Mouse (Mus musculus): Measurements from ENCODE around the gene Gm13697. TPM values are rescaled to one million over a fixed set of nuclear protein-coding genes. Genes with fewer than 3 reads are reported as not detected.

Gm13697 gene
- polyA plus RNA-seq, 1 experiment from 2014 or later: not detected

DNA sequence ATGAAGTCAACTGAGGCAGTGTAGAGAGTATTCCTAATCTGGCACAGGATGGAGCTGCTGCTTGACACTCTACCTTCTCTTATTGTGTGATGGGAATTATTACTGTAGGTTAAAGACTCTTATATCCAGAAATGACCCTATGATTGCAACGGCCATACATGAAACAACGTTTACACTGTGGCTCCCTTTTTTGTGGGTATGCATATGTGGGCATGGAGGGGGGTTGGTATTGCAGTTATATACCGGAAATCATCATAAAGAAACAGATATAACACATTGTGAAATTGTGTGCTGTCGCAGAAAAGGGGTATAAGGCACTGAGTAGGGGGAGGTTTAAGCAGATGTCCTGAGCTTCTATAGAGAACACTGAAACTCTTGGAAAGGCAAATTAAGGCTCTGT is 51.5 kb downstream of the Gm13697 start:
- Histone ChIP-seq H3K27me3 (replicated peaks) (no peaks in the 10 kb centered on the region), H3K27ac (replicated peaks) (no peak overlapping the region), H3K36me3 (no peaks in the 10 kb centered on the region), H3K4me3 (no peak overlapping the region), H3K9ac (no peak overlapping the region), H3K4me1 (no peaks in the 10 kb centered on the region), H3K9me3 (no peaks in the 10 kb centered on the region), H3K4me2 (no peak overlapping the region)
- no peak for ATAC-seq (ENCODE audit: extremely low read depth, insufficient number of reproducible peaks, low FRiP score, low TSS enrichment)
- WGBS: 80% methylated on average over 4 of the region's 4 CpGs

Other genes starting within 250 kb of the Gm13697 start
- 2.1 and 2.7 TPM in 2 replicates for gene Fam171b, start 172.1 kb upstream of the Gm13697 start, polyA plus RNA-seq (2015; fragmentation: Nextera tagmentation; extraction: Ambion mirVana)
- not detected in 2 replicates for gene Zswim2, start 43.5 kb upstream of the Gm13697 start, polyA plus RNA-seq (2015; fragmentation: Nextera tagmentation; extraction: Ambion mirVana)
- not detected in 2 replicates for gene Gm13698, start 29.1 kb upstream of the Gm13697 start, polyA plus RNA-seq (2015; fragmentation: Nextera tagmentation; extraction: Ambion mirVana)
- gene Gm13693, start 23.2 kb upstream of the Gm13697 start, polyA plus RNA-seq (2015; fragmentation: Nextera tagmentation; extraction: Ambion mirVana): not detected in 2 replicates
- gene Gm13695, start 17.4 kb upstream of the Gm13697 start, polyA plus RNA-seq (2015; fragmentation: Nextera tagmentation; extraction: Ambion mirVana): not detected in 2 replicates
- not detected in 2 replicates for gene Gm13696, start 11.6 kb upstream of the Gm13697 start, polyA plus RNA-seq (2015; fragmentation: Nextera tagmentation; extraction: Ambion mirVana)
- gene Gm13694, start 5.8 kb upstream of the Gm13697 start, polyA plus RNA-seq (2015; fragmentation: Nextera tagmentation; extraction: Ambion mirVana): not detected in 2 replicates
- gene Gm13691, start 5.8 kb downstream of the Gm13697 start, polyA plus RNA-seq (2015; fragmentation: Nextera tagmentation; extraction: Ambion mirVana): not detected in 2 replicates

Measured in heart, embryonic 13.5 days (tissue).